Mouse (Mus musculus): Measurements from ENCODE around the gene Alox12e.
"Not testable (repeated sequence)": the region's sequence is repeated elsewhere in the genome, so short reads cannot be mapped to it uniquely, and the experiment has no call there.

Gene Alox12e

DNA sequence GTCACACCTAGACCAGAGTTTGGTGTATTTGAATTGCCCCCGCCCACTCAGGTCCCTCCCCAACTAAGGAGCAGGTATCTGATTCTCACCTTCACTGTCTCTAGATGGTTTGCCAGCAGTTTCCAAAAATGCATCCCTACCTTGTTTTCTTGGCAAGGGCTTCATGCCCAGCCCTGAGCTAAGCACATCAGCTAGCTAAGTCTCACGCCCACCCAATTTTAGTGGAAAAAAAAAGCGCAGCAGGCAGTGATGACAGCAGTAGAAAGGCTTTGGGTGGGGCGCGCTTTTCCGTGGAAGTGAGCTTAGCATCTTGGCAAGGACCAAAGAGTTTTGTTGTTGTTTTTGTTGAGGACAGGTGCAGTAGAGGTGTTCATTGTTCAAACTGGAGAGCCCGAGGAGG, at the start of gene Alox12e:
TSS of gene Alox12e (minus strand) at position 101 of the 400 bp plus-strand sequence.
- peak; percentile 16 for DNase-seq (ENCODE audit: low read depth, low spot score)

GRCm38 (mm10) chr11:70368626-70369025, 46.2 kb upstream of the Alox12e start:
- not testable (repeated sequence) for DNase-seq (ENCODE audit: low read depth, low spot score)

GRCm38 (mm10) chr11:70367701-70368100, 45.3 kb upstream of the Alox12e start:
- DNase-seq (ENCODE audit: low read depth, low spot score) = not testable (repeated sequence)

DNA sequence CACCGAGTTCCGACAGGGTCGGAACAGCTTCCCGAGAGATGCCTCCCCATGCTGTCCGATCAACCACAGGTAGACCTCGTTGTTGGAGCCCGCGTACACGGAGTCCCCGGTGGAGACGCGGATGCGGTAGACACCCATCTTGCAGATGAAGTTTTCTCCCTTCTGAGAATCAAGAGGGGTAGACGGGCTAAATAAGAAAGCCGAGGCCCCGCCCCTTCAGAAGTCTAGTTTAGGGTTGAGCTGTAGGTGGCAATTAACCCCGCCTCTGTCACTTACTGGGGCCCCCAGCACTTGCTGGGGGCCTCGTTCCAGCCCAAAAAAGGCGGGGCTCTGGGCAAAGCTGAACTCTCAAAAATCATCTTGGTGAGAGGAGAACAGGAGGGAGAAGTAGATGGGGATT, 29.4 kb upstream of the Alox12e start, which contains the start of gene Alox15:
TSS of gene Alox15 (minus strand) at position 164 of the 400 bp plus-strand sequence.
- DNase-seq (ENCODE audit: low read depth, low spot score) = no peak

DNA sequence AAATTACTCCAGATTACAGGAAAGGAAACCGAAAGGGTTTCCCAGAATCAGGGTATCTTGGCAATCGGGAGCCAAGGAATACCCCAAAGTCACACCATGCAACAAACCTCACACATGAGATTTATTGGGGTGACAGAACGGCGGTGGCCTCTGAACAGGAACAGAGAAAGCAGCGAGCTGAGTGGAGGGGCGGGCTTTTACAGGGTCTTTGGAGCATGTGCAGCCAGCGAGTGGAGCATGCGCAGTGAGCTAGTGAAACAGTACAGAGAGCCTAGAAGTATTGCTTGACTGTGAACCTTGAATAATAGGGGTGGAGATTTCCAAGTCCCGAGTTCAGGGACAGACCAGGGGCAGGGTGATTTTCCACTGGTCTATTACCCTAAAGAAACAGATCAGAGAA, 26.2 kb upstream of the Alox12e start:
- DNase-seq (ENCODE audit: low read depth, low spot score) = no peak

- DNase-seq (ENCODE audit: low read depth, low spot score) = no peak
Observed at GRCm38 (mm10) chr11:70347861-70348260, 25.4 kb upstream of the Alox12e start.

- no peak for DNase-seq (ENCODE audit: low read depth, low spot score)
Observed at GRCm38 (mm10) chr11:70345546-70345945, 23.1 kb upstream of the Alox12e start.

GRCm38 (mm10) chr11:70345061-70345460, 22.6 kb upstream of the Alox12e start:
- no peak for DNase-seq (ENCODE audit: low read depth, low spot score)

DNA sequence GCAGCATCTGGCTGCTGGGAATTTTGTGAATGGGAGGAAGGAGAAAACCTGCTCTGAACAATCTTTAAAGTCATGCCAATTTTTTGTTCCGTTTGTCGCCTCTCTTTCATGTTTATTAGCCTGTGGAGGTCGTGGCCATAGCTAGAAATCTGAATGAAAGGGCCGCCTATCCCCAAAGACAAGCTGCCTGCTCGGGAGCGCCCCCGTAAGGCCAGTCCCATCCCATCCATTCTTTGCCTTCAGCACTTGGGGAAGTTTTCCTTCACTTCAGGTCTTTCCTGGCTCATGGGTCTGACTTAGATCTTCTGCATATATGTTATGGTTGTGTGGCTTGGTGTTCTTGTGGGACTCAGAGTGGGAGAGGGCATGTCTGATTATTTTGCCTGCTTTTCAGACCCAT, 17.1 kb upstream of the Alox12e start:
- DNase-seq (ENCODE audit: low read depth, low spot score) = no peak

DNA sequence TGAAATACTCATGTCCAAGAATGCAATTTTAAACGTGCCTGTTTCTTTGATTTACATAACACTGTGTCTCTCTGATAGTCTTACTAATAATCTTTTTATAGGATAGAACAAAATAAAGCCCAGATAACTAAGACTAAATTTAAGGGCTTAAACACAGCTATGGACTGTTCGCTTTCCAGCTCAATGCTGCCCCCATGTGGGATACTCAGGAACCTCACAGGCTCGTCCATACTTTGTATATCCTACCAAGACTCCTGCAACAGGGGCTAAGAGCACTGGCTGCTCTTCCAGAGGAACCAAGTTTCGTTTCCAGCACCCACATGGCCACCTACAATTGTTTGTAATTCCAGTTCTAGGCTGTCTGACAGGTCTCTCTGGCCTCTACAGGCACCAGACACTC, 12.0 kb upstream of the Alox12e start:
- DNase-seq (ENCODE audit: low read depth, low spot score) = peak; percentile 6

GRCm38 (mm10) chr11:70324726-70325125, 2.3 kb upstream of the Alox12e start:
- no peak for DNase-seq (ENCODE audit: low read depth, low spot score)

GRCm38 (mm10) chr11:70321664-70322063, 764 bp downstream of the Alox12e start:
- no peak for DNase-seq (ENCODE audit: low read depth, low spot score)

- DNase-seq (ENCODE audit: low read depth, low spot score) = no peak
Observed at GRCm38 (mm10) chr11:70319614-70320013, 2.8 kb downstream of the Alox12e start.

GRCm38 (mm10) chr11:70313833-70314232, 8.6 kb downstream of the Alox12e start:
- no peak for DNase-seq (ENCODE audit: low read depth, low spot score)

DNA sequence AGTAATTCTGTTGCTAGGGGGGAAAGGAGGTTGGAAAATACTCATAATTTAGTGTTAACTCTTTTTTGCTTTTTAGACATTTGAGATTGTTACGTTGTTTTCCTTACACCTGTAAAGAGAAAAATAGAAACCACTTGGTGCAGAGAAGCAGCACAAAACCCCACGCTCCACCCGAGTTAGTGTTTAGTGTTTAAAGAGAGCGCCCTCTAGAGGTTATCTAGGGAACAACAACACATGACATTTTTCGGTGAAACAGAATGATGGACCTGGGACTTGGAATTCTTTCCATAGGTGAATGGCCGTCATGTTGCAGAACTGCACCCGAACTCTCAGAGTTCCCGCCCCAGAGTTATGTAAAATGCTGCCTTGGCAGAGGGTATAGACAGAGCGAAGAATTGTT, 13.1 kb downstream of the Alox12e start:
- peak; percentile 38 for DNase-seq (ENCODE audit: low read depth, low spot score)

DNA sequence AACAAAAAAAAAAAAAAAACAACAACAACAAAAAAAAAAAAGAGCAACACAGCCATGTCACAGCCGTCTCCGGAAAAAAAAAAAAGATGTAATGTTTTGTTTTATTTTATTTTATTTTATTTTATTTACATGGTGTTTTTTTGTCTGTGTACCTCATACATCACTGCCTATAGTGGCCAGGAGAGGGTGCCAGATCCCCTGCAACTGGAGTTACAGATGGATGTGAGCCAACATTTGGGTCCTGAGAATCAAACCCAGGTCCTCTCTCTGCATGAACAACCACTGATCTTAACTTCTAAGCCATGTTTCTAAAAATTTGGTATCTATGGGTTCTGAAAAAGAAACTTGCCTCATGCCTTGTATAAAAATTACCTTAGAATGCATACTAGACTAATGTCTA, 14.1 kb downstream of the Alox12e start:
- DNase-seq (ENCODE audit: low read depth, low spot score) = no peak

- DNase-seq (ENCODE audit: low read depth, low spot score) = no peak
Observed at GRCm38 (mm10) chr11:70306159-70306558, 16.3 kb downstream of the Alox12e start.

DNA sequence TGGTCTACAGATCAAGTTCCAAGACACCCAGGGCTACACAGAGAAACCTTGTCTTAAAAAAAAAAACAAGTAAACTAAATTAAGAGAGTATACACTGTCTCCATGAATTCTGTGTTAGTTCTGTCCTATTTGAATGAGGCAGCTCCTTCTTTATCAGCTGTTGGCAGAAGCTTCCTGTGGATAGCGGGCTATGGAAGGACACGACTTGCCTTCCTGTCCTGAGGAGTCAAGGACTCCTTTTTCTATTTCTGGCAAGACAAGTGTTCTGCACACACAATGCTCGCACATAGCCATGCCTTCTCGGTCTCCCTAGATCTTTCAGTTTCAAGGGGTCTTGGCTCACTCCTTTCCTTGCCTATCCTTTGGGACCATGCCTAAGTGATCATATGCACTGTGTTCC, 20.1 kb downstream of the Alox12e start:
- DNase-seq (ENCODE audit: low read depth, low spot score) = no peak

DNA sequence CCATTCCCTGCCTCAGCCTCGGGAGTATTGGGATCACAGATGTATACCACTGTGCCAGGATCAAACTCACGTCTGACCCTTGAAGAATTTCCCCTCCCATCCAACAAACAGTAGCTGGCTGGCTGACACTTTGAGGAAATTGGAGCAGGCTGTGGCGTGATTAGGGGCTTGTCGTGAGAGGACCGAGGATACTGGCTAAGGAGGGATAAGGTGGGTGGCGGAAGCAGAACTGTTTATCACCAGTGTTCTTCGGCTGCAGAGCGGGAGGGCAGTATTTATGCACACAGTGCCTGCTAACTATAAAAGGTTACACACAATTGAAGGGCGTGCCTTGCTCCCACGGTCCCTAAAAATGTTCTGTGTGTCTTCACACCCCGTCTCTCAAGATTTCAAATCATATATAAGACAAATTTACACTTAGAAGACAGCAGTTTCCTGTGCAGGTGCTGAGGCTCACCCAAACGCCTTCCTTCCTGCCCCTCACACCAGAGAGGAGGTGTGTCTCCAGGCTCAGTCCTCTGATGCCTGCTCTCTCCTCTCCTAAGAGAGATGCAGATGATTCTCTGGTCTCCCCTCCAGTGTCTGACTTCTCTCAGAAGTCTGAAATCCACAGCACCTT, 24.5 kb downstream of the Alox12e start:
- DNase-seq (ENCODE audit: low read depth, low spot score) = no peak

- DNase-seq (ENCODE audit: low read depth, low spot score) = no peak
Observed at GRCm38 (mm10) chr11:70297405-70297804, 25.0 kb downstream of the Alox12e start.

DNA sequence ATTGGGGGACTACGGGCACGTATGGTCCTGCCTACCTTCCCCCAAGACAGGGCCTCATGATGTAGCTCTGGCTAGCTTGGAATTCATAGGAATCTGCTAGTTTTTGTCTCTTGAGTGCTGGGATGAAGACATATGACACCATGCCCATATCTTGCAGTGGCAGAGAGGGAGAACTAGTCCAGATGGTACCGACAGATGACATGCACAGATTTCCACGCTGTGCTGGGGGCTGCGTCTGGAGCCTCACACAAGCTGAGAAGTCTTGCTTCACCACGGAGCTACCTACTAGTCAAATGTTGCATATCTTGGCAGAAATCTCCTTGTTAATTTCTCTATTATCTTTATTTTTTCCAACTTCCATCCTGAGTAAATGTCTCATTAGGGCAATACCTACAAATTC, 28.5 kb downstream of the Alox12e start:
- peak; percentile 47 for DNase-seq (ENCODE audit: low read depth, low spot score)

DNA sequence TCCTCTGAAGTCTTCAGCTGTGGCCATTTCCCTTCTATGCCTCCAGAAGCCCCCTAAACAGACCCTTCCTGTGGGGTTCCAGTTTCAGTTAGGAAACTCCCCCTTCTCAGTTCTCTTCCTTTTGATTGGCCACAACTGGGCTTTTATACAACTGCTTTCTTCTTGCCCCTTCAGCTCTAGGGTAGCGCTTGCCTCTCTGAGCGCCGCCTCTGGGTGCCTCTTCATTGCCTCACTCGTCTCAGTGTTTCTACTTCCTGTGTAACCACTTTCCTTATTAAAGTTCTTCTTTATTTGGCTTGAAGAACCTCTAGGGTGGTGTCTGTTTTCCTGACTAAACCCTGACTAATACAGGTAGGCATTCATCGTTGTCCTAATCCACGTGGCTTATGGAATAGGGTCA, 31.2 kb downstream of the Alox12e start:
- no peak for DNase-seq (ENCODE audit: low read depth, low spot score)

DNA sequence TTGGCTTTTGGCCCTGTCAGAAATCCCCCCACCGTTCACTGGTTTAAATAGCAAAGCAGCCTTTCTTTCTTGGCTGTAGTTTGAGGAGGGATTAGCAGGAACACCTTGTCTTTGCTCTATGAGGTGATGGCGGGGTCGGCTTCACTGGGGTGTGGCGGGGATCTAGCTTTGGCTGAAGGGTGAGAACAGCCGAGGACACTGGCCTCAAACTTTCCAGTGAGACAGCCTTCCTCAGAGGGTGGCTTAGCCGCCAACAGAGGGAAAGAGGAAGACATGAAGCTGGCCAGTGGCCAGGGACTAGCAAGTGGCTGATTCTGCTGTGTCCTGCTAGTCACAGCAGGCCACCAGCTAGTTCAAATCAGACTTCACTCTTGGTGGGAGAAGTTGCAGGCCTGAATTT, 33.2 kb downstream of the Alox12e start:
- DNase-seq (ENCODE audit: low read depth, low spot score) = peak; percentile 28

- no peak for DNase-seq (ENCODE audit: low read depth, low spot score)
Observed at GRCm38 (mm10) chr11:70288102-70288501, 34.3 kb downstream of the Alox12e start.
